Mouse (Mus musculus) inflammation-experienced regulatory T-cells (primary cell): ENCODE data around the gene Prpf38b. TPM values are rescaled to one million over a fixed set of nuclear protein-coding genes. Genes with fewer than 3 reads are reported as not detected.

Experiments
- polyA plus RNA-seq, 2 experiments: library from polyadenylated mRNA; unstranded; fragments of 100-300 nt; shearing (Covaris generic); gene quantifications; one replicate each; pipeline ENCODE4 v1.2.1; 2017

The Prpf38b gene
- polyA plus RNA-seq = 100 to 1,000 TPM; 178 to 188 TPM

DNA sequence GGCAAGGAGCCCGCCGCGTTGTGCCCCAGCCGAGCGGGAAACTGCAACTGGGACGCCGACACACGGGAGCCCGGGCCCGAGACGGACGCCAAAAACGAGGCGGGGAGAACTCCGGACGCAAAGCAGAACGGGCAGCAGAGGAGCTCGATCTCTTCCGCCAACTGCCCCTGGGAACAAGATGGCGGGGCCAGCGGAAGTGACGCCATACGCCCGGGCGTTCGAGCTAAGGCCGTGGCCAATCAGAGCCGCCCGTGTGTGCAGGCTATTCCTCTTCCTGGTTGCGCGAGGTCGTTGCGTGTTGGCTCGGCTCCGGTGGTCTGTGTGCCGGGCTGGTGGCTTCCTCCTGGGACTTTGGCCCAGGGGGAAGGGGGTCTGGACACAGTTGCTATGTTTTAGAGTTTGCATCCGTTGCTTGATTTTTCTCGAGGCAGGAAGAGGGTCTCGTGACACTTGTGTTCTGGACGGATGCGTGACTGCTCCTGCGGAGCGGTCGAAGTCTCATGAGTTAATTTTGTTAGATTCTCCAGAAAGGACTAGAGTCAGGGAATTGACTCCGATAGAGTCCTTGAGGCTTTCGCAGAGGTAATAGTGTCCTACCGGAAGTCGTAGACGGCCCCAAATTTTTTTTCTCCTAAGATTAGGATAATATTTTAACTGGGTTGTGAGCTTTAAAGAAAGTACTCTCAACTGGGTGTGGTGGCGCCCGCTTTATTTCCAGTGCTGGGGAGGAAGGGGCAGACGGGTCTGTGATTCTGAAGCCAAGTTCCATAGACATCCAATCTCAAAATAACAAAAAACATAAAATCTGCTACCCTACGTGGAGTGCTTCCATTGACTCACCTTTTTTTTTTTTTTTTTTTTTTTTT lies at the start of gene Prpf38b:
Gene Prpf38b, minus strand, starts transcription at position 180 of the 866 bp plus-strand sequence.

DNA sequence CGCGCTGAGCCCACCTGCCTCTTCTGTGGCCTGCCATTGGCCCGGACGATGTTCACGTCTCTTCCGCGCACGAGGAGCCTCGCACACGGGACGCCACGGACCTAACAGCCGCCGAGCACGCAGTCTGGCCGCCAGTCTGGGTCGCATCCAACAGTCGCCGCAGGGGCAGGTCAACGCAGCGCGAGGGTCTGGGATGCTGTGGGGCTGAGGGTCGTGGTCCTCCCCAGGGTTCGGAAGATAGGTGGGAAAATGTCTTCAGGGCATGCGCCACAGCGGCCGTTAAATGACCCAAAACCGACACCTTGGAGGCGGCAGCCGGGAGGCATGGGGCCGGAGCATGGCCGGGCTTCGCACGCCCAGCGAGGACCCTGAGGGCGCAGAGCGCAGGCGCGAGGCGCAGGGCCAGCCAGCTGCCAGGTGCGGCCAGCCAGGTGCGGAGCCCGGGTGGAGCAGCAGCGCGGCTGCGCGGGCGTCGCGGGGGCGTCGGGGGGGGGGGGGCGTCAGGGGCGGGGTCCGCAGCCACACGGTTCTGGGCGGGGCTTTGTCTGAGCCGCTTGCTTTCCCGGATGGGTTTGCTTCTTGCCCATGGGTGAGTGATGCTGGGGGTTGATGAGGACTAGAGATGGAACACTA lies 28.6 kb upstream of the Prpf38b start, which contains the start of gene Gm9857:
Gene Gm9857, minus strand, starts transcription at position 445 of the 633 bp plus-strand sequence.

DNA sequence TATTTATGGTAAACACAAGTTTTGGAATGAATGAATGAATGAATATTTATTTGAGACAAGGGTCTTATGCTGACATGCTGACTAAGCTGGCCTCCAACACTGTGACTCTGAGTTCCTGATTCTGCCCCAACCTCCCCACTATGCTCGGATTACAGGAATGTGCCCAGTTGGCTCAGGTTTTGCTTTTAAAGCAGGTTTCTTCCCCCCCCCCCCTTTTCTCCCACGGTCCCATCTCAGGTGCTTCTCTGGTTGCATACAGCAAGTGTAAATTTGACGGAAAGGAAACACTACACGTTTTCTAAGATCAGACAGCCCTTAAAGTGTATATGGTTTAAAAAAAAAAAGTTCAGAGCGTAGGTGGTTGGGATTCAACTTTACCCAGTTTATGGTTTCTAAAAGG lies 28.0 kb upstream of the Prpf38b start, which contains the start of gene Henmt1:
Gene Henmt1, plus strand, starts transcription at position 301 of the 400 bp plus-strand sequence.

DNA sequence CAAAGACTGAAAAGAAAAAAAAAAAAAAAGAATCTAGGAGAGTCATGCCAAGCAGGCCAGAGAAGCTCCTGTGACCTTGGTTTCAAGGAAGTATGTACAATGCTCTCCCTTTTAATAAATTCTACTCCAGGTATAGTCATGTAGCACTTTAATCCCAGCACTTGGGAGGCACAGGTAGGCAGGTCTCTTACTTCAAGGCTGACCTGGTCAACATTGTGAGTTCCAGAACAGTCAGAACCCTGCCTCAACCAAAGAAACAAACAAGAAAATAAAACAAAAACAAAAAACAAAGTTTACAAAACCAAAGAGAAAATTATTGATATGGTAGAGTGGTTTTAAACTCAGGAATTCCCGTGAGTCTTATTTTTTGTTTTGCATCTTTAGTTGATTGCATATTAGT lies 21.6 kb downstream of the Prpf38b start, which contains the start of gene Fndc7:
Gene Fndc7, minus strand, starts transcription at position 101 of the 400 bp plus-strand sequence.

Other genes starting within 250 kb of the Prpf38b start
- gene Gpsm2, start 189.4 kb downstream of the Prpf38b start, polyA plus RNA-seq = 1 to 10 TPM; 5.1 to 6.0 TPM
- gene Aknad1, start 172.1 kb downstream of the Prpf38b start, polyA plus RNA-seq = under 1 TPM in 1 of 2 experiments, not detected in 1; 0.56 TPM
- gene Stxbp3, start 71.2 kb downstream of the Prpf38b start, polyA plus RNA-seq = 10 to 100 TPM; 60.7 to 70.9 TPM
- gene Fndc7, start 21.7 kb downstream of the Prpf38b start, polyA plus RNA-seq = under 1 TPM; 0.24 to 0.69 TPM
- under 1 TPM in 1 of 2 experiments, not detected in 1; 0.24 TPM for gene Henmt1, start 28.1 kb upstream of the Prpf38b start, polyA plus RNA-seq
- gene Gm9857, start 28.7 kb upstream of the Prpf38b start, polyA plus RNA-seq = not detected
- 1 to 10 TPM; 6.0 to 7.6 TPM for gene Fam102b, start 115.9 kb upstream of the Prpf38b start, polyA plus RNA-seq
- not detected for gene Slc25a54, start 168.7 kb upstream of the Prpf38b start, polyA plus RNA-seq
- gene Slc25a24, start 211.4 kb upstream of the Prpf38b start, polyA plus RNA-seq = 10 to 100 TPM; 21.7 to 27.6 TPM